Mouse (Mus musculus) ES-E14 (cell line): Measurements from ENCODE around the gene Uhrf1bp1l.

Experiments used
- HCFC1 ChIP-seq: IDR thresholded peaks from 2 replicates; pipeline ENCODE4 v1.6.1; 2012; ENCODE audit warnings: low read length, inconsistent platforms, borderline replicate concordance; ENCODE audit not compliant: insufficient read depth
- MAFK ChIP-seq: IDR thresholded peaks from 2 replicates; pipeline ENCODE4 v1.6.1; 2014; ENCODE audit warnings: mild to moderate bottlenecking, low read depth, low read length, inconsistent platforms; ENCODE audit not compliant: insufficient read depth
- ZC3H11A ChIP-seq: IDR thresholded peaks from 2 replicates; pipeline ENCODE4 v1.6.1; 2012; ENCODE audit warnings: low read depth, mild to moderate bottlenecking, inconsistent platforms, low read length, borderline replicate concordance
- ZNF384 ChIP-seq: IDR thresholded peaks from 2 replicates; pipeline ENCODE4 v1.6.1; 2012; ENCODE audit warnings: low read depth, low read length, inconsistent platforms

DNA sequence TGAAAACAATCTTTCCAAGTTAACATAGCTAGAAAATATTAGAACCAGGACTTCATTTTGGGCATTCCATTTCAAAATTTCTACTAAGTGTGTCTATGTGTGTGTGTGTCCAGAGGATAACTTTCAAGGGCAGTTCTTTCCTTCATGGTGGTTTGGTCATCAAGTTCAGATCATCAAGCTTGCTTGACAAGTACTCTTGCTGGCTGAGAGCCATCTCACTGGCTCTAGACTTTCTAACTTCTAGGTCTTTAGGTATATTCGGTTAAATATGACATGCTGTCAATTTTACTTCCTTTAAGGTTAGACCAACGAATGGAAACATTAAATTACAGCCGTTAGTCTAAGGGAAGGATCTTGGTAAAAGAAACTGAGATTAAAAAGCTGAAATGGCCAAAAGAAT is 450 bp upstream of the Uhrf1bp1l start:
- no peak for TF ChIP-seq ZC3H11A
- no peak for TF ChIP-seq MAFK
- TF ChIP-seq HCFC1: no peak
- no peak for TF ChIP-seq ZNF384
